Mouse (Mus musculus): ENCODE measurements around the gene Mapk8ip3. TPM values are rescaled to one million over a fixed set of nuclear protein-coding genes. Genes with fewer than 3 reads are reported as not detected.
A peak's percentile ranks its signal among the peaks of the same experiment; 100 is the strongest.

The Mapk8ip3 gene
- polyA plus RNA-seq, 2 experiments: 41.4 to 186 TPM

- Histone ChIP-seq H3K9me3 (ENCODE audit: control insufficient read depth, low read length) (no peaks in the 10 kb centered on the region), H3K9ac (ENCODE audit: low read depth, low read length, severe bottlenecking) (peak overlapping the region; percentile 66), H3K4me3 (replicated peaks; ENCODE audit: low read length) (peak overlapping the region; percentile 78), H3K36me3 (ENCODE audit: control insufficient read depth, insufficient read depth, low read length) (peaks cover 28% of the 10 kb centered on the region), H3K4me2 (replicated peaks; ENCODE audit: low read depth, low read length, severe bottlenecking) (peak overlapping the region; percentile 90), H3K27me3 (ENCODE audit: control insufficient read depth, insufficient read depth, low read length) (no peaks in the 10 kb centered on the region), H3K4me1 (ENCODE audit: control insufficient read depth, insufficient read depth, low read length) (peaks cover 15% of the 10 kb centered on the region), H3K27ac (replicated peaks; ENCODE audit: low read depth, low read length) (no peak overlapping the region; the same call in 1 of the 2 replicates)
- WGBS: 23% methylated on average over 22 of the region's 22 CpGs
- DNase-seq (ENCODE audit: low spot score) (no peak), ATAC-seq (ENCODE audit: low FRiP score, low read depth) (no peak)
- TF ChIP-seq POLR2A (IDR thresholded peaks at IDR 0.05; ENCODE audit: borderline replicate concordance, extremely low read depth, insufficient read depth, insufficient read length): no peak
Observed at GRCm38 (mm10) chr17:24885356-24886133, 51.2 kb downstream of the Mapk8ip3 start.

DNA sequence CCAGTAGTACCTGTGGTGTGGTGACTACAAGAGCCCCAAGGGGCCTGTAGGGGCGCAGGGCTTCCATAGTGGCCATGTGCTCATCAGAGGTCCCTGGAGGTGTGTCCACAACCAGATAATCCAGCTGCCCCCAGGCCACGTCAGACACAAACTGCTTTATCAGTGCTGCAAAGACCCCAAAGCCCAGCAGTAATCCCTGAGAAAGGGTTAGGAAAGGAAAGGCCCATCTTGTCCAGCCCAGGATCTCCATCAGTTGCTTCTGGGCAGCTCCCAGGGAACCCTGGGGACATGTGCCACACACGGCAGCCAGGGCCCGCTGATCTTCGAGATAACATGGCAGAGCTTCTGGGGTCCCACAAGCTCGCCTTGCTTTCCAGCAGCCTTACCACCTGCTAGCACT is 52.4 kb downstream of the Mapk8ip3 start:
- DNase-seq (ENCODE audit: low spot score) (no peak), ATAC-seq (ENCODE audit: low FRiP score, low read depth) (no peak)
- no peaks in the 10 kb centered on the region for H3K27me3 ChIP-seq (ENCODE audit: control insufficient read depth, insufficient read depth, low read length)
- peaks cover 17% of the 10 kb centered on the region for H3K36me3 ChIP-seq (ENCODE audit: control insufficient read depth, insufficient read depth, low read length)
- no peak overlapping the region for H3K27ac ChIP-seq (replicated peaks; ENCODE audit: low read depth, low read length)
- H3K9ac ChIP-seq (ENCODE audit: low read depth, low read length, severe bottlenecking): no peak overlapping the region
- peaks cover 15% of the 10 kb centered on the region for H3K4me1 ChIP-seq (ENCODE audit: control insufficient read depth, insufficient read depth, low read length)
- 87% methylated on average over 6 of the region's 6 CpGs for WGBS
- no peaks in the 10 kb centered on the region for H3K9me3 ChIP-seq (ENCODE audit: control insufficient read depth, low read length)
- no peak for TF ChIP-seq POLR2A (IDR thresholded peaks at IDR 0.05; ENCODE audit: borderline replicate concordance, extremely low read depth, insufficient read depth, insufficient read length)
- no peak overlapping the region for H3K4me3 ChIP-seq (replicated peaks; ENCODE audit: low read length)
- H3K4me2 ChIP-seq (replicated peaks; ENCODE audit: low read depth, low read length, severe bottlenecking): no peak overlapping the region

- Histone ChIP-seq H3K4me2 (replicated peaks; ENCODE audit: low read depth, low read length, severe bottlenecking) (no peak overlapping the region), H3K4me1 (ENCODE audit: control insufficient read depth, insufficient read depth, low read length) (peaks cover 5% of the 10 kb centered on the region; the same call in 1 of the 2 replicates), H3K27me3 (ENCODE audit: control insufficient read depth, insufficient read depth, low read length) (no peaks in the 10 kb centered on the region), H3K36me3 (ENCODE audit: control insufficient read depth, insufficient read depth, low read length) (peaks cover 14% of the 10 kb centered on the region), H3K27ac (replicated peaks; ENCODE audit: low read depth, low read length) (no peak overlapping the region), H3K4me3 (replicated peaks; ENCODE audit: low read length) (no peak overlapping the region), H3K9me3 (ENCODE audit: control insufficient read depth, low read length) (no peaks in the 10 kb centered on the region), H3K9ac (ENCODE audit: low read depth, low read length, severe bottlenecking) (no peak overlapping the region)
- no peak for TF ChIP-seq POLR2A (IDR thresholded peaks at IDR 0.05; ENCODE audit: borderline replicate concordance, extremely low read depth, insufficient read depth, insufficient read length)
- DNase-seq (ENCODE audit: low spot score) (no peak), ATAC-seq (ENCODE audit: low FRiP score, low read depth) (no peak)
- 42% methylated on average over 7 of the region's 7 CpGs for WGBS
Observed at GRCm38 (mm10) chr17:24881738-24882440, 54.9 kb downstream of the Mapk8ip3 start.

DNA sequence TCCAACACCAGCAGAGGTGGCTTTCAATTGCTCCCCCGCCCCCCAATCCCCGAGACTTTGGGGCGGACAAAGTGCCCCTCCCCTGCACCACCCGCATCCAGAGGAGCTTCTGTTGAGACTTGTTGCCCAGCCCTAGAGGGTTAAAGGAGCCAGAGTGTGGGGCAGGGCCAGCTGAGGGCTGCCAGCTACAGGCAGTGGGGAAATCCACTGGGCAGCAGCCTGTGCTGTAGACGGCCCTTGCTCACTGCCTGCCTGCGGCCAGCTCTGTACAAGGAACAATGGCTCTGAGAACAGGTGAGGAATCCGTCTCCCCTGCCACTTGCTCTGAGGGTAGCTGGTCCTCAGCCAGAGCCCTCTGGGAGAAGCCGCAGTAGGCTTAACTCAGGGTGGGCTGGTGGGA is 58.2 kb downstream of the Mapk8ip3 start:
- Histone ChIP-seq H3K27ac (replicated peaks; ENCODE audit: low read depth, low read length) (no peak overlapping the region), H3K4me2 (replicated peaks; ENCODE audit: low read depth, low read length, severe bottlenecking) (no peak overlapping the region), H3K36me3 (ENCODE audit: control insufficient read depth, insufficient read depth, low read length) (peaks cover 11% of the 10 kb centered on the region), H3K27me3 (ENCODE audit: control insufficient read depth, insufficient read depth, low read length) (no peaks in the 10 kb centered on the region), H3K9ac (ENCODE audit: low read depth, low read length, severe bottlenecking) (0 out of 2 replicates have a peak overlapping the region, but pooled peaks have one; percentile 16), H3K9me3 (ENCODE audit: control insufficient read depth, low read length) (no peaks in the 10 kb centered on the region), H3K4me3 (replicated peaks; ENCODE audit: low read length) (no peak overlapping the region), H3K4me1 (ENCODE audit: control insufficient read depth, insufficient read depth, low read length) (no peaks in the 10 kb centered on the region)
- ATAC-seq (ENCODE audit: low FRiP score, low read depth) (no peak), DNase-seq (ENCODE audit: low spot score) (no peak)
- 69% methylated on average over 8 of the region's 8 CpGs for WGBS
- TF ChIP-seq POLR2A (IDR thresholded peaks at IDR 0.05; ENCODE audit: borderline replicate concordance, extremely low read depth, insufficient read depth, insufficient read length): no peak

DNA sequence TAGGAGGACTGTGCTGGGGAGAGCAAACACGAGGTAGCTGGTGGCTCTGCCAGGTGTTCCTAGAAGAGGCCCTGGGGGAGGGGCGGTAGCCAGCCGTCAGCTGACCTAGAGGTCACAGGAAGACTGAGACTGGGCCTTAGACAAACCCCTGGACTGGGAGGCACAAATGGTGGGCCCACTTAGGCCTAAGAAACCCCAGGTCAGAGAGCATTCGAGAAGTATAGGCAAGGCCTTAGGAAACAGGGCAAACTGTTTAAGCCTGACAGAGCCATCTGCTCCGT is 58.7 kb downstream of the Mapk8ip3 start:
- 0 out of 2 replicates have a peak overlapping the region, but pooled peaks have one; percentile 16 for H3K9ac ChIP-seq (ENCODE audit: low read depth, low read length, severe bottlenecking)
- DNase-seq (ENCODE audit: low spot score) (no peak), ATAC-seq (ENCODE audit: low FRiP score, low read depth) (no peak; the same call in 1 of the 2 replicates)

More for the DNA sequence above, 58.7 kb downstream of the Mapk8ip3 start:
- Histone ChIP-seq H3K27ac (replicated peaks; ENCODE audit: low read depth, low read length) (no peak overlapping the region), H3K4me1 (ENCODE audit: control insufficient read depth, insufficient read depth, low read length) (no peaks in the 10 kb centered on the region), H3K4me3 (replicated peaks; ENCODE audit: low read length) (no peak overlapping the region), H3K9me3 (ENCODE audit: control insufficient read depth, low read length) (no peaks in the 10 kb centered on the region), H3K4me2 (replicated peaks; ENCODE audit: low read depth, low read length, severe bottlenecking) (no peak overlapping the region), H3K36me3 (ENCODE audit: control insufficient read depth, insufficient read depth, low read length) (peaks cover 7% of the 10 kb centered on the region; the same call in 1 of the 2 replicates), H3K27me3 (ENCODE audit: control insufficient read depth, insufficient read depth, low read length) (no peaks in the 10 kb centered on the region)
- TF ChIP-seq POLR2A (IDR thresholded peaks at IDR 0.05; ENCODE audit: borderline replicate concordance, extremely low read depth, insufficient read depth, insufficient read length): no peak
- WGBS: 39% methylated on average over 5 of the region's 5 CpGs
